Mouse (Mus musculus): ENCODE results near the gene Asrgl1. TPM values are rescaled to one million over a fixed set of nuclear protein-coding genes. Genes with fewer than 3 reads are reported as not detected.

Gene Asrgl1
- polyA plus RNA-seq, 1 experiment = 5.9 TPM

DNA sequence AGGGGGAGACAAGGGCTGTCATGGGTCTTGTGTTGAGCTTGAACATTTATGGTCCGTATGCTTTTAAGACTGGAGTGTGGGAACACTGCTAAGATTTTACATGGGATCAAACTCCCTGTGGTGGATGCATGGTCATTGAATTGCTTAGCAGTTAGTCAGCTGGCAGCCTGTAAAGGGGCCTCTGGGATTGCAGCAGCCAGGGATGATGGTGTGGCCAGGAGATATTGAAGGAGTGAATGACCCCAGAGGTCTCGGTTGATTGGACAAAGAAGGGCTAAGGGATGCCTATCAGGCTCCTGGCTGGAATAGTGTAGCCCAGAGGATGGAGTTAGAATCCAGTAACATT lies 52.5 kb downstream of the Asrgl1 start:
- Histone ChIP-seq H3K4me3 (ENCODE audit: control insufficient read depth, insufficient read depth, low read length) (no peak overlapping the region), H3K4me1 (replicated peaks; ENCODE audit: control insufficient read depth, insufficient read depth, low read length) (peaks cover 11% of the 10 kb centered on the region), H3K27ac (ENCODE audit: control insufficient read depth, insufficient read depth, low read length) (no peak overlapping the region), H3K27me3 (ENCODE audit: control insufficient read depth, insufficient read depth, low read length) (no peaks in the 10 kb centered on the region), H3K36me3 (ENCODE audit: control insufficient read depth, insufficient read depth, low read length) (no peaks in the 10 kb centered on the region)
- TF ChIP-seq POLR2A (IDR thresholded peaks at IDR 0.05; ENCODE audit: control insufficient read depth, extremely low read depth, insufficient read depth, low read length, poor library complexity) (no peak), CTCF (IDR thresholded peaks at IDR 0.05; ENCODE audit: borderline replicate concordance, control insufficient read depth, extremely low read depth, insufficient read depth, low read length, poor library complexity) (no peak)
- 100% methylated on average over 2 of the region's 2 CpGs for WGBS
- no peak for DNase-seq

GRCm38 (mm10) chr19:9082191-9083009 lies 53.0 kb downstream of the Asrgl1 start:
- TF ChIP-seq CTCF (IDR thresholded peaks at IDR 0.05; ENCODE audit: borderline replicate concordance, control insufficient read depth, extremely low read depth, insufficient read depth, low read length, poor library complexity) = peak; percentile 99
- TF ChIP-seq POLR2A (IDR thresholded peaks at IDR 0.05; ENCODE audit: control insufficient read depth, extremely low read depth, insufficient read depth, low read length, poor library complexity) = no peak
- Histone ChIP-seq H3K27ac (ENCODE audit: control insufficient read depth, insufficient read depth, low read length) (no peak overlapping the region), H3K4me1 (replicated peaks; ENCODE audit: control insufficient read depth, insufficient read depth, low read length) (peaks cover 11% of the 10 kb centered on the region), H3K36me3 (ENCODE audit: control insufficient read depth, insufficient read depth, low read length) (no peaks in the 10 kb centered on the region), H3K4me3 (ENCODE audit: control insufficient read depth, insufficient read depth, low read length) (no peak overlapping the region), H3K27me3 (ENCODE audit: control insufficient read depth, insufficient read depth, low read length) (no peaks in the 10 kb centered on the region)
- DNase-seq = peak; percentile 82
- WGBS = 25% methylated on average over 23 of the region's 23 CpGs

- H3K4me3 ChIP-seq (ENCODE audit: control insufficient read depth, insufficient read depth, low read length) = no peak overlapping the region
- H3K27ac ChIP-seq (ENCODE audit: control insufficient read depth, insufficient read depth, low read length) = no peak overlapping the region
- no peak for DNase-seq
- H3K27me3 ChIP-seq (ENCODE audit: control insufficient read depth, insufficient read depth, low read length) = no peaks in the 10 kb centered on the region
- H3K36me3 ChIP-seq (ENCODE audit: control insufficient read depth, insufficient read depth, low read length) = no peaks in the 10 kb centered on the region
- peaks cover 12% of the 10 kb centered on the region for H3K4me1 ChIP-seq (replicated peaks; ENCODE audit: control insufficient read depth, insufficient read depth, low read length)
- 96% methylated on average over 14 of the region's 14 CpGs for WGBS
- TF ChIP-seq CTCF (IDR thresholded peaks at IDR 0.05; ENCODE audit: borderline replicate concordance, control insufficient read depth, extremely low read depth, insufficient read depth, low read length, poor library complexity) = no peak
Measured at GRCm38 (mm10) chr19:9081311-9082190, 53.9 kb downstream of the Asrgl1 start.

GRCm38 (mm10) chr19:9079916-9080315 lies 55.5 kb downstream of the Asrgl1 start:
- no peak overlapping the region for H3K4me3 ChIP-seq (ENCODE audit: control insufficient read depth, insufficient read depth, low read length)
- WGBS = 42% methylated on average over 7 of the region's 7 CpGs
- DNase-seq = no peak
- H3K36me3 ChIP-seq (ENCODE audit: control insufficient read depth, insufficient read depth, low read length) = no peaks in the 10 kb centered on the region
- peaks cover 16% of the 10 kb centered on the region for H3K4me1 ChIP-seq (replicated peaks; ENCODE audit: control insufficient read depth, insufficient read depth, low read length)
- TF ChIP-seq POLR2A (IDR thresholded peaks at IDR 0.05; ENCODE audit: control insufficient read depth, extremely low read depth, insufficient read depth, low read length, poor library complexity) (no peak), CTCF (IDR thresholded peaks at IDR 0.05; ENCODE audit: borderline replicate concordance, control insufficient read depth, extremely low read depth, insufficient read depth, low read length, poor library complexity) (no peak)
- H3K27ac ChIP-seq (ENCODE audit: control insufficient read depth, insufficient read depth, low read length) = no peak overlapping the region
- no peaks in the 10 kb centered on the region for H3K27me3 ChIP-seq (ENCODE audit: control insufficient read depth, insufficient read depth, low read length)

GRCm38 (mm10) chr19:9076982-9077660 lies 58.3 kb downstream of the Asrgl1 start:
- peaks cover 25% of the 10 kb centered on the region for H3K4me1 ChIP-seq (replicated peaks; ENCODE audit: control insufficient read depth, insufficient read depth, low read length)
- H3K27me3 ChIP-seq (ENCODE audit: control insufficient read depth, insufficient read depth, low read length) = no peaks in the 10 kb centered on the region
- no peak overlapping the region for H3K27ac ChIP-seq (ENCODE audit: control insufficient read depth, insufficient read depth, low read length)
- H3K36me3 ChIP-seq (ENCODE audit: control insufficient read depth, insufficient read depth, low read length) = no peaks in the 10 kb centered on the region
- 84% methylated on average over 4 of the region's 4 CpGs for WGBS
- H3K4me3 ChIP-seq (ENCODE audit: control insufficient read depth, insufficient read depth, low read length) = no peak overlapping the region
- TF ChIP-seq CTCF (IDR thresholded peaks at IDR 0.05; ENCODE audit: borderline replicate concordance, control insufficient read depth, extremely low read depth, insufficient read depth, low read length, poor library complexity) (no peak), POLR2A (IDR thresholded peaks at IDR 0.05; ENCODE audit: control insufficient read depth, extremely low read depth, insufficient read depth, low read length, poor library complexity) (no peak)
- DNase-seq = no peak

DNA sequence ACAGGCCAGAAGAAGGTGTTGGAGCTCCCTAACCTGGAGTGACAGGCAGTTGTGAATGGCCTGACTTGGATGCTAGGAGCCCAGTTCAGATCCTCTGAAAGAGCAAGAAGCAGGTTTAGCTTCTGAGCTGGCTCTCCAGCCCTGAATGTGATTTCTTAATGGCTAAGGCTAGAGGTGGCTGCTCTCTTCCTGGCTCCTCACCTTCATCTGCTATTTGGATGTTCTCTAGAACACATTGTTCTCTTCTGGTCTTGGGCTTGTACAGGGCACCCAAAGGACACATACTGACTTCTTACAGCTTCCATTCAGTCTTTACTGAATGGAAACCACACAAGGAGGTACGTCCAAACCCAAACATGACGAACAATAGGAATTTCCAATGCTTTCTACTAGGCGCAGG lies 59.4 kb downstream of the Asrgl1 start:
- Histone ChIP-seq H3K4me1 (replicated peaks; ENCODE audit: control insufficient read depth, insufficient read depth, low read length) (peaks cover 33% of the 10 kb centered on the region), H3K36me3 (ENCODE audit: control insufficient read depth, insufficient read depth, low read length) (no peaks in the 10 kb centered on the region), H3K27me3 (ENCODE audit: control insufficient read depth, insufficient read depth, low read length) (no peaks in the 10 kb centered on the region), H3K4me3 (ENCODE audit: control insufficient read depth, insufficient read depth, low read length) (no peak overlapping the region), H3K27ac (ENCODE audit: control insufficient read depth, insufficient read depth, low read length) (no peak overlapping the region)
- DNase-seq = no peak
- WGBS = 94% methylated on average over 3 of the region's 3 CpGs
- TF ChIP-seq POLR2A (IDR thresholded peaks at IDR 0.05; ENCODE audit: control insufficient read depth, extremely low read depth, insufficient read depth, low read length, poor library complexity) = no peak
